In genomic region chr2:140549286-140549685, GRCm38 (mm10) we compare ENCODE assay signal across 27 mouse cellular contexts.
DNase-seq lines count a peak whose midpoint lies in the region; ATAC-seq lines count a peak whose summit lies in the region.
"Had no signal": no experiment of that assay in that cellular context is flagged by ENCODE, and none has a peak within 500 bp of the region (broad histone marks: within the 10 kb centered on the region; RNA-seq: fewer than 3 reads in every experiment).

No protein-coding gene starts in this region.

- ATAC-seq in forebrain, embryonic 14.5 days = no peak
- no peak for ATAC-seq in forebrain, embryonic 13.5 days
- ATAC-seq in limb, embryonic 11.5 days (ENCODE audit: insufficient number of reproducible peaks, low FRiP score, low TSS enrichment, low read depth) = no peak
- ATAC-seq: forebrain, embryonic 15.5 days; hindbrain, embryonic 16.5 days; inflammation-experienced regulatory T-cells, adult 6 months; intestine, embryonic 16.5 days had no signal

- H3K4me1 ChIP-seq in forebrain, embryonic 14.5 days (ENCODE audit: control insufficient read depth, insufficient read depth, low read length) = no peaks in the 10 kb centered on the region
- H3K4me1 ChIP-seq in forebrain, embryonic 13.5 days = no peaks in the 10 kb centered on the region
- H3K4me1 ChIP-seq in limb, embryonic 11.5 days (ENCODE audit: control insufficient read depth, insufficient read depth, low read length) = no peaks in the 10 kb centered on the region
- 0 out of 2 replicates have a peak, but pooled peaks cover 5% of the 10 kb centered on the region for H3K4me1 ChIP-seq in limb, embryonic 10.5 days
- H3K4me1 ChIP-seq: embryonic facial prominence, embryonic 15.5 days; forebrain, embryonic 15.5 days; hindbrain, embryonic 13.5 days had no signal

- no peaks in the 10 kb centered on the region for H3K27me3 ChIP-seq in forebrain, embryonic 14.5 days (replicated peaks; ENCODE audit: control insufficient read depth, insufficient read depth, low read length)
- H3K27me3 ChIP-seq in forebrain, embryonic 13.5 days = no peaks in the 10 kb centered on the region
- no peaks in the 10 kb centered on the region for H3K27me3 ChIP-seq in limb, embryonic 11.5 days (ENCODE audit: control insufficient read depth, insufficient read depth, low read length)
- no peaks in the 10 kb centered on the region for H3K27me3 ChIP-seq in limb, embryonic 10.5 days (ENCODE audit: low read depth, poor library complexity, severe bottlenecking)
- H3K27me3 ChIP-seq: CH12.LX; embryonic facial prominence, embryonic 15.5 days; forebrain, embryonic 15.5 days; hindbrain, embryonic 13.5 days had no signal

- WGBS in forebrain, embryonic 14.5 days = 50% methylated on average over 2 of the region's 2 CpGs
- 63% methylated on average over 2 of the region's 2 CpGs for WGBS in forebrain, embryonic 13.5 days
- 53% methylated on average over 2 of the region's 2 CpGs for WGBS in limb, embryonic 11.5 days
- 64% methylated on average over 2 of the region's 2 CpGs for WGBS in limb, embryonic 10.5 days

- peak; percentile 66 for DNase-seq in forebrain, embryonic 14.5 days (ENCODE audit: low spot score)
- peak; percentile 23 for DNase-seq in limb, embryonic 11.5 days (ENCODE audit: low spot score)
- no peak for DNase-seq in limb, embryonic 10.5 days (ENCODE audit: low spot score)
- DNase-seq in fibroblast of lung, adult 2 months (ENCODE audit: low read depth) = peak; percentile 14
- DNase-seq in cerebellum, adult 11 months = no peak
- DNase-seq in right cerebral cortex, postnatal 4 days = no peak
- DNase-seq: adrenal gland, adult 8-10 months; adrenal gland, postnatal 25 days; B cell, adult 2 months; cerebellum, adult 2 months; cerebellum, adult 9-11 months; cerebellum, postnatal 25 days; embryo, embryonic 11 days; gastrocnemius, postnatal 25 days; heart, adult 2 months; kidney, adult 18-20 months; kidney, adult 9 months had no signal

- no peak overlapping the region for H3K9ac ChIP-seq in forebrain, embryonic 14.5 days (ENCODE audit: low read length)
- H3K9ac ChIP-seq in forebrain, embryonic 13.5 days = no peak overlapping the region
- no peak overlapping the region for H3K9ac ChIP-seq in limb, embryonic 11.5 days (ENCODE audit: low read length)
- H3K9ac ChIP-seq: embryonic facial prominence, embryonic 15.5 days; forebrain, embryonic 15.5 days; hindbrain, embryonic 13.5 days had no signal

- no peaks in the 10 kb centered on the region for H3K9me3 ChIP-seq in forebrain, embryonic 14.5 days (replicated peaks; ENCODE audit: control insufficient read depth, low read length)
- H3K9me3 ChIP-seq in forebrain, embryonic 13.5 days (replicated peaks) = no peaks in the 10 kb centered on the region
- H3K9me3 ChIP-seq in limb, embryonic 11.5 days (ENCODE audit: control insufficient read depth, low read length) = no peaks in the 10 kb centered on the region
- H3K9me3 ChIP-seq in limb, embryonic 10.5 days (replicated peaks) = no peaks in the 10 kb centered on the region
- H3K9me3 ChIP-seq: embryonic facial prominence, embryonic 15.5 days; forebrain, embryonic 15.5 days; G1E; hindbrain, embryonic 13.5 days had no signal

- no peak overlapping the region for H3K27ac ChIP-seq in forebrain, embryonic 14.5 days (ENCODE audit: low read depth, low read length)
- no peak overlapping the region for H3K27ac ChIP-seq in forebrain, embryonic 13.5 days
- no peak overlapping the region for H3K27ac ChIP-seq in limb, embryonic 11.5 days (replicated peaks; ENCODE audit: low read depth, low read length)
- H3K27ac ChIP-seq in limb, embryonic 10.5 days = no peak overlapping the region
- H3K27ac ChIP-seq: embryonic facial prominence, embryonic 15.5 days; forebrain, embryonic 15.5 days; heart, adult 2 months; hindbrain, embryonic 13.5 days had no signal

- no peaks in the 10 kb centered on the region for H3K36me3 ChIP-seq in forebrain, embryonic 14.5 days (ENCODE audit: control insufficient read depth, insufficient read depth, low read length)
- H3K36me3 ChIP-seq in forebrain, embryonic 13.5 days (ENCODE audit: poor library complexity, severe bottlenecking) = no peaks in the 10 kb centered on the region
- no peaks in the 10 kb centered on the region for H3K36me3 ChIP-seq in limb, embryonic 11.5 days (ENCODE audit: control insufficient read depth, insufficient read depth, low read length)
- no peaks in the 10 kb centered on the region for H3K36me3 ChIP-seq in limb, embryonic 10.5 days
- H3K36me3 ChIP-seq: embryonic facial prominence, embryonic 15.5 days; forebrain, embryonic 15.5 days; G1E; hindbrain, embryonic 13.5 days had no signal

- no peak overlapping the region for H3K4me3 ChIP-seq in forebrain, embryonic 14.5 days (ENCODE audit: low read depth, low read length)
- H3K4me3 ChIP-seq in forebrain, embryonic 13.5 days = no peak overlapping the region
- no peak overlapping the region for H3K4me3 ChIP-seq in limb, embryonic 11.5 days (ENCODE audit: low read depth, low read length)
- no peak overlapping the region for H3K4me3 ChIP-seq in limb, embryonic 10.5 days
- H3K4me3 ChIP-seq: embryonic facial prominence, embryonic 15.5 days; forebrain, embryonic 15.5 days; heart, adult 2 months; hindbrain, embryonic 13.5 days had no signal

- H3K4me2 ChIP-seq in forebrain, embryonic 14.5 days (ENCODE audit: low read length) = no peak overlapping the region
- H3K4me2 ChIP-seq in forebrain, embryonic 13.5 days = no peak overlapping the region
- no peak overlapping the region for H3K4me2 ChIP-seq in limb, embryonic 11.5 days (ENCODE audit: low read depth, severe bottlenecking)
- H3K4me2 ChIP-seq: embryonic facial prominence, embryonic 15.5 days; forebrain, embryonic 15.5 days; heart, embryonic 11.5 days; hindbrain, embryonic 13.5 days had no signal

Comparison
In these comparisons a context has a peak if more than half of its experiments do, and no peak if none do; other contexts are left out.
1. DNase-seq: peak in forebrain, embryonic 14.5 days (single experiment), limb, embryonic 11.5 days (single experiment) and fibroblast of lung, adult 2 months (single experiment); none in limb, embryonic 10.5 days (single experiment), cerebellum, adult 11 months (single experiment) and right cerebral cortex, postnatal 4 days (single experiment).